Mouse (Mus musculus) retina, embryonic 14.5 days (tissue): ENCODE measurements around the gene Nagpa.

Experiments used
- DNase-seq: peaks from one replicate; pipeline ENCODE4 v3.0.0-alpha.2; 2015; ENCODE audit warnings: low spot score

Nagpa gene

GRCm38 (mm10) chr16:5195080-5195479 is 8.7 kb downstream of the Nagpa start:
- peak; percentile 87 for DNase-seq

- DNase-seq, result no peak
Observed at GRCm38 (mm10) chr16:5186234-5186633, 17.6 kb downstream of the Nagpa start.

- DNase-seq, result no peak
Observed at GRCm38 (mm10) chr16:5185691-5186090, 18.1 kb downstream of the Nagpa start.

GRCm38 (mm10) chr16:5184956-5185355 is 18.9 kb downstream of the Nagpa start:
- DNase-seq, result no peak

GRCm38 (mm10) chr16:5184101-5184500 is 19.7 kb downstream of the Nagpa start:
- DNase-seq, result no peak

- no peak for DNase-seq
Observed at GRCm38 (mm10) chr16:5183310-5183975, 20.4 kb downstream of the Nagpa start.

GRCm38 (mm10) chr16:5172636-5173035 is 31.2 kb downstream of the Nagpa start:
- DNase-seq, result no peak

GRCm38 (mm10) chr16:5168829-5169228 is 35.0 kb downstream of the Nagpa start:
- DNase-seq, result no peak

- DNase-seq, result no peak
Observed at GRCm38 (mm10) chr16:5168038-5168437, 35.8 kb downstream of the Nagpa start.

- no peak for DNase-seq
Observed at GRCm38 (mm10) chr16:5164327-5164726, 39.5 kb downstream of the Nagpa start.

- no peak for DNase-seq
Observed at GRCm38 (mm10) chr16:5159248-5159647, 44.6 kb downstream of the Nagpa start.

GRCm38 (mm10) chr16:5157113-5157512 is 46.7 kb downstream of the Nagpa start:
- DNase-seq, result no peak

- no peak for DNase-seq
Observed at GRCm38 (mm10) chr16:5156495-5156894, 47.3 kb downstream of the Nagpa start.

- DNase-seq, result no peak
Observed at GRCm38 (mm10) chr16:5155014-5155413, 48.8 kb downstream of the Nagpa start.

- no peak for DNase-seq
Observed at GRCm38 (mm10) chr16:5153299-5154026, 50.3 kb downstream of the Nagpa start.

- DNase-seq, result no peak
Observed at GRCm38 (mm10) chr16:5150544-5150943, 53.3 kb downstream of the Nagpa start.

GRCm38 (mm10) chr16:5147037-5147385 is 56.8 kb downstream of the Nagpa start, which contains the start of gene Sec14l5:
Sec14l5 (plus strand) TSS chr16:5147109.
- no peak for DNase-seq

- peak; percentile 82 for DNase-seq
Observed at GRCm38 (mm10) chr16:5146367-5147036, 57.3 kb downstream of the Nagpa start.

GRCm38 (mm10) chr16:5145570-5145969 is 58.2 kb downstream of the Nagpa start:
- peak; percentile 97 for DNase-seq
